Mouse (Mus musculus) urinary bladder, adult 2 months (tissue): ENCODE data around the gene Exph5. TPM values are rescaled to one million over a fixed set of nuclear protein-coding genes. Genes with fewer than 3 reads are reported as not detected.

Experiments used
- DNase-seq: peaks from one replicate; pipeline ENCODE4 v3.0.0; 2022; ENCODE audit warnings: low spot score
- polyA plus RNA-seq: library from polyadenylated mRNA; depleted of rRNA; stranded (reverse); fragments of >200 nt; gene quantifications from 2 replicates; pipeline ENCODE4 v1.2.3, GENCODE M21; 2012; rRNA removed

The Exph5 gene
- polyA plus RNA-seq, 1 experiment, result 0.91 TPM

GRCm38 (mm10) chr9:53404753-53405722 lies 103.6 kb downstream of the Exph5 start:
- no peak for DNase-seq

- no peak for DNase-seq
Measured at GRCm38 (mm10) chr9:53408548-53408947, 107.1 kb downstream of the Exph5 start.

GRCm38 (mm10) chr9:53408953-53409361 lies 107.5 kb downstream of the Exph5 start:
- DNase-seq, result no peak

GRCm38 (mm10) chr9:53409427-53409826 lies 108.0 kb downstream of the Exph5 start:
- DNase-seq, result no peak

- DNase-seq, result no peak
Measured at GRCm38 (mm10) chr9:53422133-53422896, 120.8 kb downstream of the Exph5 start.

GRCm38 (mm10) chr9:53426726-53427125 lies 125.3 kb downstream of the Exph5 start:
- no peak for DNase-seq

Other genes with a start within 250 kb of the Exph5 start
- gene Ddx10, start 53.6 kb upstream of the Exph5 start, polyA plus RNA-seq, result 11.6 and 12.1 TPM in 2 replicates
- 14.1 and 22.2 TPM in 2 replicates for gene Kdelc2, start 82.4 kb downstream of the Exph5 start, polyA plus RNA-seq
- 1.1 and 1.7 TPM in 2 replicates for gene 4930550C14Rik, start 100.7 kb downstream of the Exph5 start, polyA plus RNA-seq
- 8.6 and 12.0 TPM in 2 replicates for gene Atm, start 235.1 kb downstream of the Exph5 start, polyA plus RNA-seq
- 7.0 and 7.6 TPM in 2 replicates for gene Npat, start 235.4 kb downstream of the Exph5 start, polyA plus RNA-seq